Mouse (Mus musculus) thymus, adult 2 months (tissue): Measurements from ENCODE around the gene Dnaja1.

Experiments used
- CTCF ChIP-seq: fragments of 200-500 bp; IDR thresholded peaks from 2 replicates; pipeline ENCODE4 v1.5.1; 2012; ENCODE audit warnings: mild to moderate bottlenecking, control low read depth, low read length, moderate library complexity, borderline replicate concordance; ENCODE audit not compliant: control insufficient read depth, poor library complexity, insufficient read depth; ENCODE audit errors: extremely low read depth
- POLR2A ChIP-seq: fragments of 200-500 bp; IDR thresholded peaks from 2 replicates; pipeline ENCODE4 v1.6.1; 2012; ENCODE audit warnings: mild to moderate bottlenecking, low read length, control low read depth, moderate library complexity; ENCODE audit not compliant: control insufficient read depth, poor library complexity, insufficient read depth; ENCODE audit errors: extremely low read depth

DNA sequence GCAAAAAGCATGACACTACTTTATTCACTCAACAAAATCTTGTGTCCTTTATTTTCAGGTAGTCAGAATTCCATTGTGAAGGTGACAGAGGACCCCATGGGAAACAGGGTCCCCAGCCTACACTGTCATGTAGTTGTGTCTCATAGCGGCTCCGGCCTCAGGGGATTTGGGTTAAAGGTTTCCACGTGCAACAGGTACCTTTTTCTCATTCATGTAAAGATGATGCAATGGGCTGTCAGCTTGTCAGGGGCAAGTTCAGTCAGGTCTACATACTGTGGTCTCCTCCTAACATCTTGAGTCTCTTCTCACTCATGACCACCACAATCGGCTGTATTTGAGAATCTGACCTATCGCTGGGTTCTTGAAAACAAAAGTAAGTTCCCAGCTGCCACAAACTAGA is 39.6 kb upstream of the Dnaja1 start:
- TF ChIP-seq CTCF = no peak
- TF ChIP-seq POLR2A = no peak
